Mouse (Mus musculus): Measurements from ENCODE around the gene Ear14.
"Not testable (repeated sequence)": the region's sequence is repeated elsewhere in the genome, so short reads cannot be mapped to it uniquely, and the experiment has no call there.

Ear14 gene

DNA sequence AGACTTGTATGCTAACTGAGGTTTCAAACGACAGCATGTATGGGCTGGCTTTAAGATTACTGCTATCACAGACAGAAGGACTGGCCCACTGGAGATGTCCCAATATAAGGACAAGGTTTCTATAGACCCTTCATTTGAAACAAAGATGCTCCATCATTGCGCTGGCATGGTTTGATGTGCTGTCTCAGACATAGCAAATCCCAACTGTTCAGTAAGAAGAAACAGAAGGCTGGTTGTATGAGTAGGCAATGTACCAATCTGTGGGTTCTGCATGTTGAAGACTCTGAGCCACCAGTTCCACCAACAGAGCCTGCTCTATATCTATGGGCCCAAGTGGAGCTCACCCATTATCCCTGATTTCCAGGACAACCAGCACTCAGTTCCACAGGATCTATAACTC lies at the start of gene Ear14:
TSS of gene Ear14 (plus strand) at position 277 of the 400 bp plus-strand sequence.
- peak; percentile 20 for DNase-seq (ENCODE audit: low spot score)

DNA sequence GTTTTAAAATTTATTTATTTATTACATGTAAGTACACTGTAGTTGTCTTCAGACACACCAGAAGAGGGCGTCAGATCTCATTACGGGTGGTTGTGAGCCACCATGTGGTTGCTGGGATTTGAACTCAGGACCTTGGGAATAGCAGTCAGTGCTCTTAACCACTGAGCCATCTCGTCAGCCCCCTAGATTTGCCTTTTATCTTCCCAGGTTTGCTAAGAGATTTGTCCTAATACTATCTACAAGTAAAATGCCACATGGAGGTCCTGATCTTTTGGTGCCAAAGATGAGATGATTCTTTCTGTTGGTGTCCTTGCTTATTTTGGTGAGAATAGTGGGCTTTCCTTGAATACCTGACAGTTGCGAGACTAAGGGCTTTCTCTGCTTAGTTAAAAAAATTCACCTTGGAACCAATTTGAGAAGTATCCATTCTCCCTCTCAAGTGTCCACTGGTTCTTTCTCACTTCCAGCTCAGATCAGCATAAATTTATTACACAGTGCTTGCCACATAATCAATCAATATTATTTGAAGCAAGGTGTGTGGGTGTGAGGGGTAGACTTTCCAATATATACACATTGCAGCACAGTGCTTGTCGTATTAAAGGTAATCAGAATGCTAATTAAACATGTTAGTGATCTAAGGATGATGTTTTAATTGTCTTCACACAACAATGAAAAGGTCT lies 47.0 kb upstream of the Ear14 start:
- DNase-seq (ENCODE audit: low spot score), result no peak

GRCm38 (mm10) chr14:51156736-51157068 lies 46.5 kb upstream of the Ear14 start:
- DNase-seq (ENCODE audit: low spot score), result no peak

GRCm38 (mm10) chr14:51157072-51157471 lies 46.1 kb upstream of the Ear14 start:
- no peak for DNase-seq (ENCODE audit: low spot score)

GRCm38 (mm10) chr14:51161976-51162375 lies 41.2 kb upstream of the Ear14 start, which contains the start of gene Rnase2b:
Gene Rnase2b (plus strand): TSS chr14:51162260.
- DNase-seq (ENCODE audit: low spot score), result peak; percentile 31

DNA sequence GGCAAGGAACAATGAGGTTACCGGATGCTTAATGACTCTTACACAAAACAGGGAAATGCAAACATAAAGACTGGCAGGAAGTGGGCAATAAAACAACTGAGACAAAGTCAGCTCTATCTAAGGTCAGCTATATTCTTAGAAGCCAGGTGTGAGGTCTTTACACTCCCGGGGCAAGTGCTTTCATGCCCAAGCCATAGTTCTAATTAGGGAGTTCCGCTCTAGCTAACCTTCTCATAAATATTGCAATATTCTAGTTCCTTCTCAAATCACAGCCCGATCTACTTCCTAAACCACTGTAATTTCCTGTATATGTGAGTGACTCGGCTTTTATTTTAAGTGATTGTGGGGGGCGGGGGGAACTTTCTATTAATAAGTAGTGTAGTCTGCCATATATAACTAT lies 39.9 kb upstream of the Ear14 start:
- DNase-seq (ENCODE audit: low spot score), result not testable (repeated sequence)

- no peak for DNase-seq (ENCODE audit: low spot score)
These were observed 37.8 kb upstream of the Ear14 start for GRCm38 (mm10) chr14:51165435-51165834.

- DNase-seq (ENCODE audit: low spot score), result no peak
These were observed 37.1 kb upstream of the Ear14 start for GRCm38 (mm10) chr14:51166068-51166467.

GRCm38 (mm10) chr14:51172095-51172865 lies 30.9 kb upstream of the Ear14 start:
- peak; percentile 8 for DNase-seq (ENCODE audit: low spot score)

DNA sequence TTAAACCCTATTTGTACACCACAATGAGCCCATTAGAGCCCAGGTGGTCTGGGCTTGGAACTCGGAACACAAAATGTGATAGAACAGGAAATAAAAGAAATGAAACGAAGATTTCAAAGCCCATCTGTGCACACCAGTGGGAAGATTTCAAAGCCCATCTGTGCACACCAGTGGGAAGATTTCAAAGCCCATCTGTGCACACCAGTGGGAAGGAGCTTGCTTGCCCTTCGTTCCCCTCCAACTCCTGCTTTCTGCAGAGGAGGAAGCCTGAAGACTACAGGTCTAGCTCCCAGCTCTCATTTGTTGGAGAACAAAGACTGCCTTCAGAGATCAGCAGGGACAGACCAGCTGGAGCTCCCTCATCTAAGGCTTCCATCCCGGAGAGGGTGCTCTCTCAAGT lies 30.2 kb upstream of the Ear14 start:
- peak; percentile 15 for DNase-seq (ENCODE audit: low spot score)

DNA sequence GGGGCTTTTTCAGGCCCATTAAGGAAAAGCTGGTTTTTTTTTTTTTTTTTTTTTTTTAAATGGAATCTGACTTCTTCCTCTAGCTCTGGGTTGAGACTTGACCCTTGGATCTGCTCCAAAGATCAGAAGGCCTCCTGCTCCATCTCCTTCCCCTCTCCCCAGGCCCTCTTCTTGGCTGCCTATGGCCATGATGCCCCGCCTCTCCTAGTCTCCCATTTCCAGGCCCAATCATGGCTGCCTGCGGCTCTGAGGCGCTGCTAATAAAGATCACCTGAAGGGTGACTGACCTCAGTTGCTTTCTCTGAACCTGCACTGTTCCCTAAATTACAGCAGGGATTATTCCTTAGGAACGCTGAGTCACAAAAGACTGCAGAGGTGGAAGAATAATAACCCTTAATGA lies 29.3 kb upstream of the Ear14 start:
- DNase-seq (ENCODE audit: low spot score), result no peak

GRCm38 (mm10) chr14:51181051-51181450 lies 22.1 kb upstream of the Ear14 start:
- not testable (repeated sequence) for DNase-seq (ENCODE audit: low spot score)

DNA sequence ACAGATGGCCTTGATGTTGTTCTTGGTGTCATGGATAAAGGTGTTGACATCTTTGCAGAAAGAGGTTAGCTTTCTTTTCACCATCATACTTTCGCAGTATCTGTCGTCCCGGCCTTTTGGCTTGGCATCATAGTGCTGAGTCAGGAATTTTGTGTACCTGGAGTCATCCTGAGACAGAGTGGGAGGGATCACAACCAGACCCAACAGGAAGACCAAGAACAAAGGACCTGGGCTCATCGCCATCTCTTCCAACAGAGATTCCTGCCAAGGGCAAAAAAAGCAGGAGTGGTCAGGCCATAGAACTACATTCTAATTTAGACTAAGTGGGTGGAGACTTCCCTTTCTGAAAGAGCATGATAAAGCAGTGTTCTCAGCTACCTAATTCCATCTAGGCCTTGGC lies 7.5 kb upstream of the Ear14 start:
- no peak for DNase-seq (ENCODE audit: low spot score)

- no peak for DNase-seq (ENCODE audit: low spot score)
These were observed 3.8 kb upstream of the Ear14 start, which contains the start of gene Ang2 for GRCm38 (mm10) chr14:51199098-51200023. Gene Ang2 (minus strand): TSS chr14:51199148.

GRCm38 (mm10) chr14:51200054-51200453 lies 3.1 kb upstream of the Ear14 start:
- no peak for DNase-seq (ENCODE audit: low spot score)

GRCm38 (mm10) chr14:51200466-51200865 lies 2.7 kb upstream of the Ear14 start:
- DNase-seq (ENCODE audit: low spot score), result no peak

DNA sequence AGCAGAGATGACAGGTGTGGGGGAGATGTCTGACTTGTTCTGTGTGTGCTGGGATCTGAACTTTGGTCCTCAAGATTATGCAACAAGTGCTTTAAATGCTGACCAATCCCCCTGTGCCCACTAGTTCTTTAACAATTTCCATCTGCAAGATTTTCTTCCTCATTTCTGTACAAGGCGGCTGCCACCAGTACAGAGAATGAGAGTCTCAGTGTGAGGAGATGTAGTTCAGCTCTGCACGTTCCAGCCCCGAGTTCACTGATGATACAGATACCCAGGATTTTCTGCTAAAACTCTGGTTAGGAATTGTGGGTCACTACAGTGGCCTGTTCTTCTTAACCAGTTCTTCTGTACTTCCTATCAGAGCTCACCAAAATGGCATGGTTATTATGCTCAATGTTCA lies 16.9 kb downstream of the Ear14 start:
- DNase-seq (ENCODE audit: low spot score), result not testable (repeated sequence)

- not testable (repeated sequence) for DNase-seq (ENCODE audit: low spot score)
These were observed 26.5 kb downstream of the Ear14 start for GRCm38 (mm10) chr14:51229657-51230056.

- DNase-seq (ENCODE audit: low spot score), result not testable (repeated sequence)
These were observed 34.3 kb downstream of the Ear14 start for GRCm38 (mm10) chr14:51237488-51237887.

DNA sequence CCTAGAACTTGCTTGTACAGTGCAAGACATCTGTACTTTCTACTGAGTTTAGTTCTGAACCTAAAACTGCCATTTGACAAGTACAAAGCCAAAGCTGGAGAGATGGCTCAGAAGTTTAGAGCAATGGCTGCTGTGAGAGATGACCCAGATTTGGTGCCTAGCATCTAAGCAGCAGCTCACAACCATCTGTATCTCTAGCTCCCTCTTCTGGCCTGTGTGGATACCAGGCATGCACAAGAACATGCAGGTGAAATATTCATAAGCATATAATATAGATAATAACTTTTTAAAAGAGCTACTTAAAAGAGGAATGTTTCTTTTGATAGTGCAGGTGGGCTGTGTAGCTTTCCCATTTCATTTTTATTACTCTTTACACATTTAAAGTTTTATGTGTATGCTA lies 37.7 kb downstream of the Ear14 start:
- peak; percentile 58 for DNase-seq (ENCODE audit: low spot score)

- DNase-seq (ENCODE audit: low spot score), result no peak
These were observed 44.5 kb downstream of the Ear14 start for GRCm38 (mm10) chr14:51247736-51248135.

GRCm38 (mm10) chr14:51250348-51250747 lies 47.2 kb downstream of the Ear14 start:
- no peak for DNase-seq (ENCODE audit: low spot score)

All from layer of hippocampus, adult 9-10 months (tissue).